13 mouse cellular contexts compared by ENCODE assay signal in genomic region chrX:96900636-96901035, GRCm38 (mm10).
DNase-seq lines count a peak whose midpoint lies in the region; ATAC-seq and TF ChIP-seq lines count a peak whose summit lies in the region.
"Had no signal": no experiment of that assay in that cellular context is flagged by ENCODE, and none has a peak within 500 bp of the region (broad histone marks: within the 10 kb centered on the region; RNA-seq: fewer than 3 reads in every experiment).

No protein-coding gene starts in this region.

- H3K9me3 ChIP-seq in forebrain, postnatal 0 days (ENCODE audit: low read length): no peaks in the 10 kb centered on the region
- no peaks in the 10 kb centered on the region for H3K9me3 ChIP-seq in forebrain, embryonic 10.5 days
- H3K9me3 ChIP-seq in liver, postnatal 0 days (ENCODE audit: low read length): no peaks in the 10 kb centered on the region
- no peaks in the 10 kb centered on the region for H3K9me3 ChIP-seq in liver, embryonic 11.5 days (ENCODE audit: control insufficient read depth, low read length)

- TF ChIP-seq EP300 in liver, postnatal 0 days (IDR thresholded peaks at IDR 0.05; ENCODE audit: low read depth): no peak

- peak; percentile 43 for TF ChIP-seq CTCF in forebrain, postnatal 0 days (IDR thresholded peaks at IDR 0.05; ENCODE audit: low read depth)
- TF ChIP-seq CTCF in liver, postnatal 0 days (IDR thresholded peaks at IDR 0.05; ENCODE audit: low read depth): peak; percentile 37

- H3K36me3 ChIP-seq in forebrain, postnatal 0 days (ENCODE audit: insufficient read depth): no peaks in the 10 kb centered on the region
- H3K36me3 ChIP-seq in forebrain, embryonic 10.5 days (replicated peaks): no peaks in the 10 kb centered on the region
- no peaks in the 10 kb centered on the region for H3K36me3 ChIP-seq in liver, postnatal 0 days (replicated peaks; ENCODE audit: insufficient read depth, low read length)
- no peaks in the 10 kb centered on the region for H3K36me3 ChIP-seq in liver, embryonic 11.5 days (ENCODE audit: control insufficient read depth, insufficient read depth, low read length)

- peak; percentile 38 for DNase-seq in forebrain, postnatal 0 days
- DNase-seq in forebrain, embryonic 10.5 days (ENCODE audit: extremely low spot score, low spot score): no peak
- no peak for DNase-seq in liver, postnatal 0 days
- no peak for DNase-seq in liver, embryonic 11.5 days (ENCODE audit: low spot score)
- peak; percentile 61 for DNase-seq in adipocyte (ENCODE audit: low spot score)
- peak; percentile 0 for DNase-seq in skeletal muscle tissue, adult 2 months (ENCODE audit: low read depth, low spot score)
- DNase-seq in layer of hippocampus, adult 11-12 months (ENCODE audit: low spot score): no peak
- no peak for DNase-seq in thymus, postnatal 36 days
- DNase-seq: adrenal gland, postnatal 36 days; gastrocnemius, postnatal 25 days; thymus, adult 18-20 months had no signal

- ATAC-seq in forebrain, postnatal 0 days: 0 out of 2 replicates have a peak, but pooled peaks have one; percentile 12
- ATAC-seq in liver, postnatal 0 days: no peak
- ATAC-seq in liver, embryonic 11.5 days (replicated peaks; ENCODE audit: low FRiP score): no peak
- ATAC-seq: midbrain, embryonic 16.5 days had no signal

- H3K4me3 ChIP-seq in forebrain, postnatal 0 days (ENCODE audit: low read depth, low read length): no peak overlapping the region
- H3K4me3 ChIP-seq in forebrain, embryonic 10.5 days: no peak overlapping the region
- H3K4me3 ChIP-seq in liver, postnatal 0 days (ENCODE audit: low read depth, low read length): no peak overlapping the region
- no peak overlapping the region for H3K4me3 ChIP-seq in liver, embryonic 11.5 days (ENCODE audit: low read depth, low read length)

- 11% methylated on average over 3 of the region's 3 CpGs for WGBS in forebrain, postnatal 0 days
- 16% methylated on average over 3 of the region's 3 CpGs for WGBS in forebrain, embryonic 10.5 days
- 12% methylated on average over 3 of the region's 3 CpGs for whole genome bisulfite sequencing in liver, postnatal 0 days (ENCODE audit: insufficient replicate concordance)
- 10% methylated on average over 3 of the region's 3 CpGs for WGBS in liver, embryonic 11.5 days

- H3K4me2 ChIP-seq in forebrain, postnatal 0 days (ENCODE audit: low read depth): no peak overlapping the region
- H3K4me2 ChIP-seq in liver, postnatal 0 days (ENCODE audit: low read depth, low read length): no peak overlapping the region
- H3K4me2 ChIP-seq in liver, embryonic 11.5 days: no peak overlapping the region

- H3K27me3 ChIP-seq in forebrain, postnatal 0 days (ENCODE audit: insufficient read depth, low read length): no peaks in the 10 kb centered on the region
- H3K27me3 ChIP-seq in forebrain, embryonic 10.5 days (ENCODE audit: poor library complexity, severe bottlenecking): no peaks in the 10 kb centered on the region
- H3K27me3 ChIP-seq in liver, postnatal 0 days (ENCODE audit: insufficient read depth, low read length): no peaks in the 10 kb centered on the region
- H3K27me3 ChIP-seq in liver, embryonic 11.5 days (replicated peaks; ENCODE audit: control insufficient read depth, insufficient read depth, low read length): no peaks in the 10 kb centered on the region

- no peaks in the 10 kb centered on the region for H3K4me1 ChIP-seq in forebrain, postnatal 0 days (ENCODE audit: insufficient read depth)
- no peaks in the 10 kb centered on the region for H3K4me1 ChIP-seq in forebrain, embryonic 10.5 days
- H3K4me1 ChIP-seq in liver, postnatal 0 days (ENCODE audit: insufficient read depth): no peaks in the 10 kb centered on the region
- no peaks in the 10 kb centered on the region for H3K4me1 ChIP-seq in liver, embryonic 11.5 days (replicated peaks; ENCODE audit: control insufficient read depth, insufficient read depth, low read length)

- no peak overlapping the region for H3K27ac ChIP-seq in forebrain, postnatal 0 days (ENCODE audit: low read depth, low read length)
- no peak overlapping the region for H3K27ac ChIP-seq in forebrain, embryonic 10.5 days
- no peak overlapping the region for H3K27ac ChIP-seq in liver, postnatal 0 days (ENCODE audit: low read depth)
- no peak overlapping the region for H3K27ac ChIP-seq in liver, embryonic 11.5 days (ENCODE audit: low read depth, low read length)
- H3K27ac ChIP-seq: liver, embryonic 14.5 days had no signal

- H3K9ac ChIP-seq in forebrain, postnatal 0 days: no peak overlapping the region
- no peak overlapping the region for H3K9ac ChIP-seq in liver, postnatal 0 days (replicated peaks)
- H3K9ac ChIP-seq in liver, embryonic 11.5 days (ENCODE audit: low read depth, low read length): no peak overlapping the region
- H3K9ac ChIP-seq: liver, embryonic 14.5 days had no signal

Comparison
In these comparisons a context has a peak if more than half of its experiments do, and no peak if none do; other contexts are left out.
1. DNase-seq: peak in forebrain, postnatal 0 days (single experiment), adipocyte (single experiment) and skeletal muscle tissue, adult 2 months (single experiment); none in forebrain, embryonic 10.5 days (single experiment), liver, postnatal 0 days (single experiment), liver, embryonic 11.5 days (single experiment), layer of hippocampus, adult 11-12 months (single experiment) and thymus, postnatal 36 days (0 of 2).